Mouse (Mus musculus): ENCODE measurements around the gene E2f1.

DNA sequence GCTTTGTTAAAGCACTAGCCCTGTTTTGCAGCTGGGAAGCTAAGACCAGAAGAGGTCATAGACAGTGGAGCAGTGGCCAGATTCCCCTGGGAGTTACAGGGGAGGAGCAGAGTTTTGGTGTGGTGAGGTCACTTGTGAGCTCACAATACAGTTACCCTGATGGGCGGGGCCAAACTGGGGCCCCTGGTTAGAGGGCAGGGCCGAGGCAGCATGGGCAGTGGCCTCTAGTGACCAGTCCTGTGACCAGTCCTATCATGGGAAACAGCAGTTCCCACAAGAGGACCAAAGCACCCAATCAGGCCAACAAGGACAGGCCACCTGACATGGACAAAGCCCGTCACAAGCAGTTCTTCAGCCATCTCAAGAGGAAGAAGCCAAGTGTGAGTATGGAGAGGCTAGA is 21.0 kb downstream of the E2f1 start:
- no peak for TF ChIP-seq CTCF (IDR thresholded peaks at IDR 0.05; ENCODE audit: low read depth)
- TF ChIP-seq EP300 (optimal IDR thresholded peaks at IDR 0.05), result no peak

All from stomach, postnatal 0 days (tissue).